Mouse (Mus musculus) hindbrain, embryonic 14.5 days (tissue): ENCODE measurements around the gene Rab7. TPM values are rescaled to one million over a fixed set of nuclear protein-coding genes. Genes with fewer than 3 reads are reported as not detected.

Source experiments
- ATAC-seq: fragments of 200-750 bp; cut with Nextera tagmentation; 2 replicates; pipeline ENCODE4 v1.8.0; 2017; ENCODE audit warnings: moderate number of reproducible peaks, mild to moderate bottlenecking, moderate TSS enrichment, moderate library complexity; ENCODE audit not compliant: low FRiP score
- DNase-seq: peaks from one replicate; pipeline ENCODE4 v3.0.0-alpha.2; 2015; ENCODE audit warnings: low spot score
- H3K27ac ChIP-seq: fragments of 300-500 bp; sonication (generic); 2 replicates; pipeline ENCODE4 v1.5.1; 2014; ENCODE audit warnings: mild to moderate bottlenecking, moderate library complexity
- H3K27me3 ChIP-seq: fragments of 300-500 bp; sonication (generic); 2 replicates; pipeline ENCODE4 v1.6.1; 2014; ENCODE audit warnings: mild to moderate bottlenecking, low read length, mixed read lengths; ENCODE audit not compliant: control insufficient read depth, insufficient read depth
- H3K36me3 ChIP-seq: fragments of 300-500 bp; sonication (generic); replicated peaks from 2 replicates; pipeline ENCODE4 v1.6.1; 2014; ENCODE audit not compliant: control insufficient read depth, insufficient read depth
- H3K4me1 ChIP-seq: fragments of 300-500 bp; sonication (generic); replicated peaks from 2 replicates; pipeline ENCODE4 v1.6.1; 2014; ENCODE audit warnings: antibody characterized with exemption, low read length, mixed read lengths; ENCODE audit not compliant: control insufficient read depth, insufficient read depth
- H3K4me2 ChIP-seq: fragments of 300-500 bp; sonication (generic); replicated peaks from 2 replicates; pipeline ENCODE4 v1.6.1; 2014; ENCODE audit warnings: mild to moderate bottlenecking, moderate library complexity
- H3K4me3 ChIP-seq: fragments of 300-500 bp; sonication (generic); replicated peaks from 2 replicates; pipeline ENCODE4 v1.5.1; 2014; ENCODE audit warnings: mild to moderate bottlenecking, low read length
- H3K9ac ChIP-seq: fragments of 300-500 bp; sonication (generic); 2 replicates; pipeline ENCODE4 v1.6.1; 2014
- H3K9me3 ChIP-seq: fragments of 300-500 bp; sonication (generic); 2 replicates; pipeline ENCODE4 v1.6.1; 2016; ENCODE audit warnings: low read length; ENCODE audit not compliant: control insufficient read depth
- WGBS: fragments of 180-500 bp; shearing (Covaris S2); extraction: QIAGEN DNeasy Blood & Tissue Kit; methylation state at CpG from one replicate; pipeline ENCODE4 v1.1.7; 2014; 5-methylcytosine and 5-hydroxymethylcytosine counted together
- polyA plus RNA-seq: library from polyadenylated mRNA; unstranded; fragments of >200 nt; fragmentation: Nextera tagmentation; extraction: Ambion mirVana; gene quantifications from 2 replicates; pipeline ENCODE4 v1.2.1, GENCODE M21; 2014

Gene Rab7
- polyA plus RNA-seq, 1 experiment from 2014 or later = 377 TPM

DNA sequence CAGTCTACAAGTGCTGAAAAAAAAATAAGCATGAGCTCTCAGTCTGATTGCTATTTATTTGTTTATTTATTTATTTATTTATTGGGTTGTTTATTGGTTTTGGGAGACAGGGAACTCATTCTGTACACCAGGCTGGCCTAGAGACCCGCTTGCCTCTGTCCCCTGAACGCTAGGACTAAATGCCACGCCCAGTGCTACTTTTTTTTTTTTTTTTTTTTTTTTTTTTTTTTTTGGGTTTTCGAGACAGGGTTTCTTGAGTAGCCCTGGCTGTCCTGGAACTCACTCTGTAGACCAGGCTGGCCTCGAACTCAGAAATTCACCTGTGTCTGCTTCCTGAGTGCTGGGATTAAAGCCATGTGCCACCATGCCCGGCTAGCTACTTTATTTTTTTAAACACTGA lies 25.4 kb upstream of the Rab7 start:
- Histone ChIP-seq H3K9ac (no peak overlapping the region), H3K4me1 (peaks cover 2% of the 10 kb centered on the region; the same call in 1 of the 2 replicates), H3K4me2 (no peak overlapping the region), H3K27ac (no peak overlapping the region), H3K4me3 (no peak overlapping the region), H3K36me3 (no peaks in the 10 kb centered on the region), H3K27me3 (peaks cover 5% of the 10 kb centered on the region; the same call in 1 of the 2 replicates), H3K9me3 (no peaks in the 10 kb centered on the region)
- DNase-seq (no peak), ATAC-seq (no peak)
- 68% methylated on average over 6 of the region's 6 CpGs for WGBS

DNA sequence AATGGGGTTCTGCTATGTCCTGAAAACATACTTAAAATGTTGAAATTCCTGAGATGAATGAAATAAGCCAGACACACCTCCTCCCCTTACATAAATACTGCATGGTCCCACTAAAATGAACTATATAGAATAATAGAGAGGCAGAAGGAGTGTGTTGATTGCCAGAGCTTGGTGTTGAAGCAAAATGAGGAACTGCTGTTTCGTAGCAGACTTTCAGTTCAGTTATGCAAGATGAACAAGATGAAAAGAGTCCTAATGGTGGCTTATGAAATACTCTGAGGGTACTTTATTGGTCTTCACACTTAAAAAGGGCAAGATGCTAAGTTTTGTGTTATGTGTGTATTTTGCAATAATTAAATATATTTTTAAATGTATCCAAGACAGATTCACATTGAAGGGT lies 23.7 kb upstream of the Rab7 start:
- Histone ChIP-seq H3K4me2 (no peak overlapping the region), H3K9ac (no peak overlapping the region), H3K4me1 (no peaks in the 10 kb centered on the region), H3K4me3 (no peak overlapping the region), H3K36me3 (no peaks in the 10 kb centered on the region), H3K27ac (no peak overlapping the region), H3K27me3 (peaks cover 5% of the 10 kb centered on the region; the same call in 1 of the 2 replicates), H3K9me3 (no peaks in the 10 kb centered on the region)
- DNase-seq (no peak), ATAC-seq (no peak)
- 88% methylated on average over 1 of the region's 1 CpGs for WGBS

DNA sequence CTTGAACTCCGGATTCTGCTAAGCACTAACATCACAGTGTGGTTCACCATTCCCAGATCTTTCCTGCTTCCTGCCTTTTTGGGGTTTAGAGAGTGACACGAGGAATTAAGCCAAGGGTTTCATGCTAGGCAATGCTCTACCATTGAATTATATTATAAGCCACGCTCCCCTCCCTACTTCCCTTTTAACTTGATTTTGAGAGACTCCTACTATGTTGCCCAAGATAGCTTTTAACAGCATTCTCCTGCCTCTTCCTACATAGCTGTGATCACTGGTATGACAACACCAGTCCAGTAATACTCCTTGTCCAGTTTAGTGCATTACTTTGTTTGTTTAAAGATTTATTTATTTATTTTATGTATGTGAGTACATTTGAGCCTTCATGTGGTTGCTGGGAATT lies 22.7 kb upstream of the Rab7 start:
- WGBS = 64% methylated on average over 2 of the region's 3 CpGs
- no peaks in the 10 kb centered on the region for H3K4me1 ChIP-seq
- H3K4me2 ChIP-seq = no peak overlapping the region
- H3K4me3 ChIP-seq = no peak overlapping the region
- H3K27ac ChIP-seq = no peak overlapping the region
- ATAC-seq (no peak), DNase-seq (no peak)
- H3K9ac ChIP-seq = no peak overlapping the region
- no peaks in the 10 kb centered on the region for H3K27me3 ChIP-seq
- no peaks in the 10 kb centered on the region for H3K36me3 ChIP-seq
- no peaks in the 10 kb centered on the region for H3K9me3 ChIP-seq

DNA sequence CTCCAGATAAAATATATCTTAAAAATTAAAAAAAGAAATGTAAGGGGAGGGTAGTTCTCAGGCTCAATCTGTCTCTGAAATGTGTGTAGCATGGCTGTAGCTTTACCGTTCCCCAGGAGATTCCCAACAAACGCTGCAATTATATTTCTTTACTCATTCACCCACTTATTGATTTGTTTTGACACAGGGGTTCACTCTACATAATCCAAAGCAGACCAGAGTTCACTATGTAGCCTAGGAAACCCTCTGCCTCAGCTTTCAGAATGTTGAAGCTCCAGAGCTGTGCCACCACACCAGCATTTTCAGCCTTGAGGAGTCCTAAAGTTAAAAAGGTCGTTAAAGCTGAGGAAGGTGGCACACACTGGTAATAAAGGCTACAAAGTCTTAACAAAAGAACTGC lies 20.9 kb upstream of the Rab7 start:
- H3K9me3 ChIP-seq = no peaks in the 10 kb centered on the region
- WGBS = 77% methylated on average over 3 of the region's 3 CpGs
- no peak overlapping the region for H3K4me2 ChIP-seq
- DNase-seq (no peak), ATAC-seq (no peak)
- no peak overlapping the region for H3K9ac ChIP-seq
- H3K27ac ChIP-seq = no peak overlapping the region
- no peaks in the 10 kb centered on the region for H3K27me3 ChIP-seq
- H3K4me1 ChIP-seq = no peaks in the 10 kb centered on the region
- no peaks in the 10 kb centered on the region for H3K36me3 ChIP-seq
- H3K4me3 ChIP-seq = no peak overlapping the region

DNA sequence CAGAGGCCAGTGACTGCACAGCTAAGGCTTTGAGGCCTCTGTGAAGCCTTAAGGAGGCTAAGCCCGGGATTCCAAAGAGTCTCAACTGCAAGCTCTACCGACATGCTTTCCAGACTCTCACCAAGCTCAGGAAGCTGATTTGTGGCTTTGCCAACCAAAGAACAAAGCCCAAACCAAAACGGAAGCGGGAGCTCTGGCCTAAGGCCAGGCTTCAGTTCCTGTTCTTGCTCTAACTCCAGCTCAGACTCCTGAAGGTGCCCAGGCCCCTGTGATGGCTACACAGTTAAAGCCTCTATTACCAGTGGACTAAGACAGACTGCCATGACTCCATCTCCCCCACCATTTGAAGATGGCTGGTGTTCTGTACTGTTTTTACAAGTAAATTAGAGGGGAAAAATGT lies 20.0 kb upstream of the Rab7 start:
- no peaks in the 10 kb centered on the region for H3K27me3 ChIP-seq
- no peak overlapping the region for H3K9ac ChIP-seq
- DNase-seq (no peak), ATAC-seq (no peak)
- 52% methylated on average over 4 of the region's 4 CpGs for WGBS
- no peaks in the 10 kb centered on the region for H3K4me1 ChIP-seq
- H3K4me3 ChIP-seq = no peak overlapping the region
- H3K27ac ChIP-seq = no peak overlapping the region
- H3K9me3 ChIP-seq = no peaks in the 10 kb centered on the region
- no peaks in the 10 kb centered on the region for H3K36me3 ChIP-seq
- H3K4me2 ChIP-seq = no peak overlapping the region

DNA sequence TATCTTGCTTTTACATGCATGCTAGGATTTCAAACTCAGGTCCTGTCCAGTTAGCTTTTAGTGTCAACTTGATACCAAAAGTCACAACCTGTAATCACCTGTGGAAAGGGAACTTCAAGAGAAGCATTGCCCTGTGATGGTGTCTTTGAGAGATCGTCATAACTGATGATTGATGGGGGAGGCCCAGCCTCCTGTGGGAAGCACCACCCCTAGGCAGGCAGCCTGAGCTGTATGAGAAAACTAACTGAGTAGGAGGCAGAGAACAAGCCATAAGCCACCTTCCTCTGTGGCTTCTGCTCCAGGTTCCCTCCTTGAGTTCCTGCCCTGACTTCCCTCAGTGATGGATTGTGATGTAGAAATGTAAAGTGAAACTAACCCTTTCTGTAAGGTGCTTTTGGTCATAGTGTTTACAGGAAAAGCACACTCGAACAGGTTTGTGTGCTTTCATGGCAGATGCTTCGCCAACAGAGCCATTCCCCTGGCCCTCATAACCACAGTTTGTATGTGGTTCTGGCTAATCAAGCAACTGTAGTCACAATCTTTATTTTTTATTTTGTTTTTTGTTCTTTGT lies 19.1 kb upstream of the Rab7 start:
- Histone ChIP-seq H3K27ac (no peak overlapping the region), H3K27me3 (no peaks in the 10 kb centered on the region), H3K4me2 (no peak overlapping the region), H3K9me3 (no peaks in the 10 kb centered on the region), H3K9ac (no peak overlapping the region), H3K36me3 (no peaks in the 10 kb centered on the region), H3K4me3 (no peak overlapping the region), H3K4me1 (no peaks in the 10 kb centered on the region)
- 94% methylated on average over 3 of the region's 3 CpGs for WGBS
- DNase-seq (no peak), ATAC-seq (no peak)

DNA sequence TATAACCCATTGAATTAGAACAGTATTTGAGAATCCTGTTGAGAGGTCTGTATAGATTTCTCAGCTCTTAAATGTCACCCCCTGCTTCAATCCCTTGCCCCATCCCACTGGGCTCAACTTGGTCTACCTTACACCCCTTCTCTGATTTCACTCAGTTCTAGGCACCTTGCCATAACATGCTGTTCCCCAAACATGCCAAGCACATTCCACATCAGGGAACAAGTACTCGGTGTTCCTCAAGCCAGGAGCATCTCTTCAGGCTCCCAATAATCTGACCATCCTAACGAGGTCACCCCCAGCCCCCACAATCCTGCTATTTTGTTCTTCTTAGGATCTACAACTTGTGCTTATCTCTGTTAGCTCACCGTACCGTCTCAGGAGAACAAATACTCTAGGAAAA lies 17.3 kb upstream of the Rab7 start:
- ATAC-seq = no peak
- no peaks in the 10 kb centered on the region for H3K36me3 ChIP-seq
- H3K27me3 ChIP-seq = no peaks in the 10 kb centered on the region
- DNase-seq = no peak
- no peak overlapping the region for H3K4me2 ChIP-seq
- no peaks in the 10 kb centered on the region for H3K4me1 ChIP-seq
- no peak overlapping the region for H3K27ac ChIP-seq
- no peaks in the 10 kb centered on the region for H3K9me3 ChIP-seq
- no peak overlapping the region for H3K4me3 ChIP-seq
- WGBS = 88% methylated on average over 4 of the region's 4 CpGs
- no peak overlapping the region for H3K9ac ChIP-seq

DNA sequence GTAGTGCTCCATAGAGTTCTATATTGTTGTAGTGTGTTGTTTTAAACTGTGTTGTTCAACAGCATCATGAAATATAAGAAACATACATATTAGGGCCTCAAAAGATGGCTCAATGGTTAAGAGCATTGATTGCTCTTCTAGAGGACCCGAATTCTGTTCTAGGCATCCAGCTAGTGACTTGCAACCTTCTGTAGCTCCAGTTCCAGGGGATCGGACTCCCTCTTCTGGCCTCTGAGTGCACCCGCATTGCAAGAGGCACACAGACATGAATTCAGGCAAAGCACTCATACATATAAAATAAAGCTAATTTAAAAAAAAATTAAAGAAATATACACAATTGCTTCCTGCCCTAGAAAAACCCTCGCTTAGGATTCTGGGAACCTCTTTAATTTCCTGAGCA lies 16.3 kb upstream of the Rab7 start:
- Histone ChIP-seq H3K27ac (no peak overlapping the region), H3K36me3 (no peaks in the 10 kb centered on the region), H3K4me3 (no peak overlapping the region), H3K27me3 (no peaks in the 10 kb centered on the region), H3K9me3 (no peaks in the 10 kb centered on the region), H3K4me2 (no peak overlapping the region), H3K4me1 (no peaks in the 10 kb centered on the region), H3K9ac (no peak overlapping the region)
- DNase-seq (no peak), ATAC-seq (no peak)
- 80% methylated on average over 4 of the region's 4 CpGs for WGBS

DNA sequence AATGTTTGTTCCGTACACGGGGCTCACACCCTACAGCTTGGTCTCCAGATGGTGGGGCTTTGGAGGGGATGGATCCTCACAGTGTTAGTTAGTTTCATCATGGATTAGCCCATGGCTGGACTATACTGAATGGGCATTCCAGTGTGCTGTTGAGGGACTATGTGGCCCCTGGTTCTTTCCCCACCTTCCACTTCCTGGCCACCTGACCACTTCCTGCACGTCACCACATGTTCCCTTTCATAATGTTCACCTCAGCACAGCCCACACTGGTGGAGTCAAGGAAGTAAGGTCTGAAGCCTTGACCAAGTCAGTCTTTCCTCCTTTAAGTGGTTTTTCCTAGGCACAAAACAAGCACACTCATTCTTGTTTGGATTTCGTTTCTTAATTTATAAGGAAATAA lies 15.5 kb upstream of the Rab7 start:
- Histone ChIP-seq H3K27me3 (no peaks in the 10 kb centered on the region), H3K4me1 (no peaks in the 10 kb centered on the region), H3K36me3 (no peaks in the 10 kb centered on the region), H3K4me2 (no peak overlapping the region), H3K9ac (no peak overlapping the region), H3K9me3 (no peaks in the 10 kb centered on the region), H3K4me3 (no peak overlapping the region), H3K27ac (no peak overlapping the region)
- no peak for ATAC-seq
- DNase-seq = no peak
- WGBS = 78% methylated on average over 4 of the region's 4 CpGs

DNA sequence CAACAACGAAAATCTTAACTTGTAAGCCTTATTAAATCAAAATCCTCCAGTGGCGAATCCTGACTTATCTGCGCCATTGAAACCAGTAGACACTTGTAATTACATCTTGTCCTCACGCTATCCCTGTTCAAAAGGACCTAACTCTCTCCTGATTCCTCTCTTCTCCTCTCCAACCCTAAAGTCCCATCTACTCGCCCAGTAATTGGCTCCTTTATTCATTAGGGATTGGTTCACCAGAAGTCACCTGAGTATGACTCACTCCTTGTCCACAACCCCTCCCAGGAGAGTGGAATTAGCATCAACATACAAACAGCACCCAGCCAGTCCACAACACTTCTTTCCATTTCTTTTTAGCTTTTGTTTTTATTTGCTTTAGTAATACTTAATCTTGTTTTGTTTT lies 14.8 kb upstream of the Rab7 start:
- H3K27me3 ChIP-seq = no peaks in the 10 kb centered on the region
- WGBS = 78% methylated on average over 5 of the region's 5 CpGs
- no peak overlapping the region for H3K27ac ChIP-seq
- H3K36me3 ChIP-seq = no peaks in the 10 kb centered on the region
- H3K4me1 ChIP-seq = no peaks in the 10 kb centered on the region
- DNase-seq (no peak), ATAC-seq (no peak)
- H3K4me2 ChIP-seq = no peak overlapping the region
- H3K9me3 ChIP-seq = no peaks in the 10 kb centered on the region
- no peak overlapping the region for H3K9ac ChIP-seq
- H3K4me3 ChIP-seq = no peak overlapping the region
